Mouse (Mus musculus): Measurements from ENCODE around the gene Txnip. TPM values are rescaled to one million over a fixed set of nuclear protein-coding genes. Genes with fewer than 3 reads are reported as not detected.
A peak's percentile ranks its signal among the peaks of the same experiment; 100 is the strongest.

Gene Txnip
- polyA plus RNA-seq, 1 experiment from 2014 or later = 155 TPM

GRCm38 (mm10) chr3:96576005-96576658 lies 18.4 kb downstream of the Txnip start:
- no peaks in the 10 kb centered on the region for H3K27me3 ChIP-seq (ENCODE audit: control insufficient read depth, insufficient read depth, low read length)
- H3K9ac ChIP-seq (replicated peaks; ENCODE audit: low read depth, low read length) = no peak overlapping the region
- H3K27ac ChIP-seq (ENCODE audit: low read length) = peak overlapping the region; percentile 84
- no peaks in the 10 kb centered on the region for H3K36me3 ChIP-seq (ENCODE audit: control insufficient read depth, insufficient read depth, low read length)
- H3K9me3 ChIP-seq (ENCODE audit: control insufficient read depth, low read depth, low read length) = no peaks in the 10 kb centered on the region
- WGBS = 34% methylated on average over 14 of the region's 14 CpGs
- H3K4me2 ChIP-seq (replicated peaks; ENCODE audit: low read depth, low read length) = peak overlapping the region; percentile 32
- ATAC-seq (ENCODE audit: insufficient number of reproducible peaks, insufficient read depth, low FRiP score, low read depth) = peak; percentile 16; the same call in 1 of the 2 replicates
- peaks cover 20% of the 10 kb centered on the region for H3K4me1 ChIP-seq (ENCODE audit: control insufficient read depth, insufficient read depth, low read length)
- H3K4me3 ChIP-seq (ENCODE audit: low read depth, low read length) = no peak overlapping the region; the same call in 1 of the 2 replicates

- no peak within 1 kb of the TSS; the same call in 1 of the 2 replicates for H3K4me3 ChIP-seq (ENCODE audit: low read depth, low read length)
- peaks cover 20% of the 10 kb centered on the region for H3K4me1 ChIP-seq (ENCODE audit: control insufficient read depth, insufficient read depth, low read length)
Measured at GRCm38 (mm10) chr3:96576690-96577541, 19.2 kb downstream of the Txnip start, which contains the start of gene Gm16253. Gene Gm16253, plus strand, starts transcription at chr3:96576984.

GRCm38 (mm10) chr3:96577566-96577965 lies 19.8 kb downstream of the Txnip start:
- Histone ChIP-seq H3K4me3 (ENCODE audit: low read depth, low read length) (no peak overlapping the region), H3K4me1 (ENCODE audit: control insufficient read depth, insufficient read depth, low read length) (peaks cover 20% of the 10 kb centered on the region), H3K4me2 (replicated peaks; ENCODE audit: low read depth, low read length) (no peak overlapping the region; the same call in 1 of the 2 replicates), H3K27me3 (ENCODE audit: control insufficient read depth, insufficient read depth, low read length) (no peaks in the 10 kb centered on the region), H3K36me3 (ENCODE audit: control insufficient read depth, insufficient read depth, low read length) (no peaks in the 10 kb centered on the region), H3K9ac (replicated peaks; ENCODE audit: low read depth, low read length) (no peak overlapping the region), H3K27ac (ENCODE audit: low read length) (peak overlapping the region; percentile 84), H3K9me3 (ENCODE audit: control insufficient read depth, low read depth, low read length) (no peaks in the 10 kb centered on the region)
- 66% methylated on average over 4 of the region's 4 CpGs for WGBS
- ATAC-seq (ENCODE audit: insufficient number of reproducible peaks, insufficient read depth, low FRiP score, low read depth) = no peak

More at GRCm38 (mm10) chr3:96576690-96577541, 19.2 kb downstream of the Txnip start, which contains the start of gene Gm16253:
- Histone ChIP-seq H3K9ac (replicated peaks; ENCODE audit: low read depth, low read length) (no peak within 1 kb of the TSS), H3K27ac (ENCODE audit: low read length) (peak within 1 kb of the TSS; percentile 84), H3K9me3 (ENCODE audit: control insufficient read depth, low read depth, low read length) (no peaks in the 10 kb centered on the region), H3K4me2 (replicated peaks; ENCODE audit: low read depth, low read length) (peak within 1 kb of the TSS; percentile 32), H3K27me3 (ENCODE audit: control insufficient read depth, insufficient read depth, low read length) (no peaks in the 10 kb centered on the region), H3K36me3 (ENCODE audit: control insufficient read depth, insufficient read depth, low read length) (no peaks in the 10 kb centered on the region)
- 17% methylated on average over 17 of the region's 17 CpGs for WGBS
- peak; percentile 92 for ATAC-seq (ENCODE audit: insufficient number of reproducible peaks, insufficient read depth, low FRiP score, low read depth)

- no peak for ATAC-seq (ENCODE audit: insufficient number of reproducible peaks, insufficient read depth, low FRiP score, low read depth)
- no peak overlapping the region for H3K4me2 ChIP-seq (replicated peaks; ENCODE audit: low read depth, low read length)
- no peak overlapping the region for H3K27ac ChIP-seq (ENCODE audit: low read length)
- no peaks in the 10 kb centered on the region for H3K27me3 ChIP-seq (ENCODE audit: control insufficient read depth, insufficient read depth, low read length)
- H3K4me3 ChIP-seq (ENCODE audit: low read depth, low read length) = no peak overlapping the region
- WGBS = 84% methylated on average over 12 of the region's 12 CpGs
- H3K36me3 ChIP-seq (ENCODE audit: control insufficient read depth, insufficient read depth, low read length) = no peaks in the 10 kb centered on the region
- peaks cover 20% of the 10 kb centered on the region for H3K4me1 ChIP-seq (ENCODE audit: control insufficient read depth, insufficient read depth, low read length)
- H3K9me3 ChIP-seq (ENCODE audit: control insufficient read depth, low read depth, low read length) = no peaks in the 10 kb centered on the region
- H3K9ac ChIP-seq (replicated peaks; ENCODE audit: low read depth, low read length) = no peak overlapping the region
Measured at GRCm38 (mm10) chr3:96578561-96579238, 20.9 kb downstream of the Txnip start.

GRCm38 (mm10) chr3:96579239-96579750 lies 21.5 kb downstream of the Txnip start:
- Histone ChIP-seq H3K4me2 (replicated peaks; ENCODE audit: low read depth, low read length) (no peak overlapping the region), H3K36me3 (ENCODE audit: control insufficient read depth, insufficient read depth, low read length) (no peaks in the 10 kb centered on the region), H3K4me3 (ENCODE audit: low read depth, low read length) (no peak overlapping the region), H3K27ac (ENCODE audit: low read length) (no peak overlapping the region), H3K9ac (replicated peaks; ENCODE audit: low read depth, low read length) (no peak overlapping the region), H3K4me1 (ENCODE audit: control insufficient read depth, insufficient read depth, low read length) (peaks cover 20% of the 10 kb centered on the region), H3K9me3 (ENCODE audit: control insufficient read depth, low read depth, low read length) (no peaks in the 10 kb centered on the region), H3K27me3 (ENCODE audit: control insufficient read depth, insufficient read depth, low read length) (no peaks in the 10 kb centered on the region)
- WGBS = 74% methylated on average over 4 of the region's 4 CpGs
- no peak for ATAC-seq (ENCODE audit: insufficient number of reproducible peaks, insufficient read depth, low FRiP score, low read depth)

- ATAC-seq (ENCODE audit: insufficient number of reproducible peaks, insufficient read depth, low FRiP score, low read depth) = peak; percentile 51
- H3K9ac ChIP-seq (replicated peaks; ENCODE audit: low read depth, low read length) = no peak overlapping the region
Measured at GRCm38 (mm10) chr3:96579885-96580454, 22.2 kb downstream of the Txnip start.

GRCm38 (mm10) chr3:96581141-96581540 lies 23.4 kb downstream of the Txnip start:
- H3K4me1 ChIP-seq (ENCODE audit: control insufficient read depth, insufficient read depth, low read length) = peaks cover 15% of the 10 kb centered on the region
- no peak for ATAC-seq (ENCODE audit: insufficient number of reproducible peaks, insufficient read depth, low FRiP score, low read depth)
- H3K36me3 ChIP-seq (ENCODE audit: control insufficient read depth, insufficient read depth, low read length) = no peaks in the 10 kb centered on the region
- no peaks in the 10 kb centered on the region for H3K9me3 ChIP-seq (ENCODE audit: control insufficient read depth, low read depth, low read length)
- H3K27ac ChIP-seq (ENCODE audit: low read length) = no peak overlapping the region
- 53% methylated on average over 6 of the region's 6 CpGs for WGBS
- H3K9ac ChIP-seq (replicated peaks; ENCODE audit: low read depth, low read length) = no peak overlapping the region
- H3K27me3 ChIP-seq (ENCODE audit: control insufficient read depth, insufficient read depth, low read length) = no peaks in the 10 kb centered on the region
- no peak overlapping the region for H3K4me3 ChIP-seq (ENCODE audit: low read depth, low read length)
- no peak overlapping the region for H3K4me2 ChIP-seq (replicated peaks; ENCODE audit: low read depth, low read length)

More at GRCm38 (mm10) chr3:96579885-96580454, 22.2 kb downstream of the Txnip start:
- no peaks in the 10 kb centered on the region for H3K27me3 ChIP-seq (ENCODE audit: control insufficient read depth, insufficient read depth, low read length)
- H3K4me1 ChIP-seq (ENCODE audit: control insufficient read depth, insufficient read depth, low read length) = peaks cover 20% of the 10 kb centered on the region
- peak overlapping the region; percentile 37 for H3K4me2 ChIP-seq (replicated peaks; ENCODE audit: low read depth, low read length)
- no peak overlapping the region for H3K27ac ChIP-seq (ENCODE audit: low read length)
- no peaks in the 10 kb centered on the region for H3K36me3 ChIP-seq (ENCODE audit: control insufficient read depth, insufficient read depth, low read length)
- no peaks in the 10 kb centered on the region for H3K9me3 ChIP-seq (ENCODE audit: control insufficient read depth, low read depth, low read length)
- whole genome bisulfite sequencing = 14% methylated on average over 16 of the region's 16 CpGs
- H3K4me3 ChIP-seq (ENCODE audit: low read depth, low read length) = 0 out of 2 replicates have a peak overlapping the region, but pooled peaks have one; percentile 11
